Mouse (Mus musculus): ENCODE results near the gene Hexb.
A peak's percentile ranks its signal among the peaks of the same experiment; 100 is the strongest.
"Not testable (repeated sequence)": the region's sequence is repeated elsewhere in the genome, so short reads cannot be mapped to it uniquely, and the experiment has no call there.

Hexb gene

GRCm38 (mm10) chr13:97178943-97179342 lies 19.2 kb downstream of the Hexb start:
- H3K27me3 ChIP-seq (ENCODE audit: control insufficient read depth, insufficient read depth, low read length, poor library complexity, severe bottlenecking): no peaks in the 10 kb centered on the region
- no peak for DNase-seq (ENCODE audit: low read depth, low spot score)
- peaks cover 34% of the 10 kb centered on the region for H3K36me3 ChIP-seq (ENCODE audit: control insufficient read depth, insufficient read depth, low read length, poor library complexity, severe bottlenecking)

GRCm38 (mm10) chr13:97176731-97177130 lies 21.4 kb downstream of the Hexb start:
- DNase-seq (ENCODE audit: low read depth, low spot score): no peak
- H3K36me3 ChIP-seq (ENCODE audit: control insufficient read depth, insufficient read depth, low read length, poor library complexity, severe bottlenecking): peaks cover 32% of the 10 kb centered on the region
- no peaks in the 10 kb centered on the region for H3K27me3 ChIP-seq (ENCODE audit: control insufficient read depth, insufficient read depth, low read length, poor library complexity, severe bottlenecking)

GRCm38 (mm10) chr13:97175520-97176264 lies 22.5 kb downstream of the Hexb start:
- no peak for DNase-seq (ENCODE audit: low read depth, low spot score)
- H3K27me3 ChIP-seq (ENCODE audit: control insufficient read depth, insufficient read depth, low read length, poor library complexity, severe bottlenecking): no peaks in the 10 kb centered on the region
- H3K36me3 ChIP-seq (ENCODE audit: control insufficient read depth, insufficient read depth, low read length, poor library complexity, severe bottlenecking): peaks cover 29% of the 10 kb centered on the region

- peak; percentile 80 for DNase-seq (ENCODE audit: low read depth, low spot score)
- H3K36me3 ChIP-seq (ENCODE audit: control insufficient read depth, insufficient read depth, low read length, poor library complexity, severe bottlenecking): peaks cover 13% of the 10 kb centered on the region
- no peaks in the 10 kb centered on the region for H3K27me3 ChIP-seq (ENCODE audit: control insufficient read depth, insufficient read depth, low read length, poor library complexity, severe bottlenecking)
Observed at GRCm38 (mm10) chr13:97145834-97146233, 52.3 kb downstream of the Hexb start.

- Histone ChIP-seq H3K27me3 (ENCODE audit: control insufficient read depth, insufficient read depth, low read length, poor library complexity, severe bottlenecking) (no peaks in the 10 kb centered on the region), H3K36me3 (ENCODE audit: control insufficient read depth, insufficient read depth, low read length, poor library complexity, severe bottlenecking) (peaks cover 8% of the 10 kb centered on the region)
- DNase-seq (ENCODE audit: low read depth, low spot score): no peak
Observed at GRCm38 (mm10) chr13:97142321-97142720, 55.8 kb downstream of the Hexb start.

GRCm38 (mm10) chr13:97138404-97138931 lies 59.7 kb downstream of the Hexb start:
- H3K27me3 ChIP-seq (ENCODE audit: control insufficient read depth, insufficient read depth, low read length, poor library complexity, severe bottlenecking); H3K36me3 ChIP-seq (ENCODE audit: control insufficient read depth, insufficient read depth, low read length, poor library complexity, severe bottlenecking); DNase-seq (ENCODE audit: low read depth, low spot score): not testable (repeated sequence)

GRCm38 (mm10) chr13:97137466-97138400 lies 60.4 kb downstream of the Hexb start, which contains the start of the genes Gfm2 and Nsa2:
TSS of gene Gfm2 (plus strand) at chr13:97137937.
TSS of gene Nsa2 (minus strand) at chr13:97137937.
- Histone ChIP-seq H3K27me3 (ENCODE audit: control insufficient read depth, insufficient read depth, low read length, poor library complexity, severe bottlenecking) (no peaks in the 10 kb centered on the region), H3K36me3 (ENCODE audit: control insufficient read depth, insufficient read depth, low read length, poor library complexity, severe bottlenecking) (peaks cover 8% of the 10 kb centered on the region)
- DNase-seq (ENCODE audit: low read depth, low spot score): peak; percentile 94

GRCm38 (mm10) chr13:97130413-97130812 lies 67.7 kb downstream of the Hexb start:
- DNase-seq (ENCODE audit: low read depth, low spot score); H3K27me3 ChIP-seq (ENCODE audit: control insufficient read depth, insufficient read depth, low read length, poor library complexity, severe bottlenecking): not testable (repeated sequence)
- peaks cover 11% of the 10 kb centered on the region for H3K36me3 ChIP-seq (ENCODE audit: control insufficient read depth, insufficient read depth, low read length, poor library complexity, severe bottlenecking)

- H3K36me3 ChIP-seq (ENCODE audit: control insufficient read depth, insufficient read depth, low read length, poor library complexity, severe bottlenecking): peaks cover 11% of the 10 kb centered on the region
- H3K27me3 ChIP-seq (ENCODE audit: control insufficient read depth, insufficient read depth, low read length, poor library complexity, severe bottlenecking); DNase-seq (ENCODE audit: low read depth, low spot score): not testable (repeated sequence)
Observed at GRCm38 (mm10) chr13:97129654-97130053, 68.5 kb downstream of the Hexb start.

Measured in splenic B cell, adult 2 months (primary cell).